24 mouse cellular contexts compared by ENCODE assay signal in the genomic region with DNA sequence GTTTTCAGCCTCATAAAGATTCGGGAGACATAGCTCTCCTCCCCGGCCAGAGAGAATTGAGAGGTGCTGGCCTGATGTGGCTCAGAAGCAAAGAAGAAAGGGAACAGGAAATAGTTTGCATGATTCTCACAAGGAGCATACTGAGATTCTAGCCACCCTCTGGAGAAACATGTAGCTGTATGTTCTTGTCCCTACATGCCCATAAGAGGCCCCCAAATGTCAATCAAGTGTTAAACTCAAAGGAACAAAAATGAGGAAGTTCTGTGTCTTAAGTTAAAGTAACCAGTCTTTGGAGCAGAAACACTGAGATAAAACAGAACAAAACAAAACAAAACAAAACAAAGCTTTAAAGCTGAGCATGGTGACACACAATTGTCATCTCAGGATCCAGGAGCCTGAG. TPM values are rescaled to one million over a fixed set of nuclear protein-coding genes. Genes with fewer than 3 reads are reported as not detected.
DNase-seq lines count a peak whose midpoint lies in the region; ATAC-seq and TF ChIP-seq lines count a peak whose summit lies in the region.
"Had no signal": no experiment of that assay in that cellular context is flagged by ENCODE, and none has a peak within 500 bp of the region (broad histone marks: within the 10 kb centered on the region; RNA-seq: fewer than 3 reads in every experiment).

No protein-coding gene starts in this region.

- DNase-seq in spleen, postnatal 36 days (ENCODE audit: low spot score in 2 of 2): peak; percentile 5 to 9
- no peak for DNase-seq in spleen, adult 12 weeks (ENCODE audit: low spot score)
- DNase-seq in MEL (ENCODE audit: low read depth, low spot score): peak; percentile 62
- DNase-seq in midbrain, embryonic 11.5 days (ENCODE audit: low spot score, missing footprints): no peak
- DNase-seq in frontal cortex, postnatal 25 days (ENCODE audit: low spot score in 2 of 2): no peak
- no peak for DNase-seq in retina, postnatal 1 day
- DNase-seq: adrenal gland, adult 8-10 months; adrenal gland, postnatal 36 days; cerebellum, adult 11-12 months; cerebellum, adult 9-10 months; cerebellum, postnatal 25 days; forebrain, postnatal 0 days; gastrocnemius, postnatal 10 days; heart, postnatal 36 days; kidney, adult 11 months had no signal

- no peaks in the 10 kb centered on the region for H3K79me2 ChIP-seq in MEL (ENCODE audit: control insufficient read depth, insufficient read depth, low read length, poor library complexity)

- H3K4me3 ChIP-seq in MEL (ENCODE audit: control insufficient read depth in 1 of 2, insufficient read depth in 1 of 2, low read depth in 2 of 2, low read length in 2 of 2): no peak overlapping the region
- H3K4me3 ChIP-seq in midbrain, embryonic 11.5 days (ENCODE audit: low read depth, low read length): no peak overlapping the region
- H3K4me3 ChIP-seq in intestine, embryonic 15.5 days (replicated peaks): no peak overlapping the region
- H3K4me3 ChIP-seq: embryonic facial prominence, embryonic 10.5 days; forebrain, embryonic 13.5 days; heart, embryonic 13.5 days; hindbrain, embryonic 12.5 days had no signal

- 85% methylated on average over 2 of the region's 2 CpGs for WGBS in midbrain, embryonic 11.5 days
- 81% methylated on average over 2 of the region's 2 CpGs for WGBS in intestine, embryonic 15.5 days

- no peak overlapping the region for H3K27ac ChIP-seq in MEL (ENCODE audit: control insufficient read depth, low read depth, low read length)
- no peak overlapping the region for H3K27ac ChIP-seq in midbrain, embryonic 11.5 days (ENCODE audit: low read depth, low read length)
- no peak overlapping the region for H3K27ac ChIP-seq in intestine, embryonic 15.5 days
- H3K27ac ChIP-seq: embryonic facial prominence, embryonic 10.5 days; forebrain, embryonic 13.5 days; heart, embryonic 13.5 days; hindbrain, embryonic 12.5 days had no signal

- no peak for TF ChIP-seq POLR2A in MEL (IDR thresholded peaks at IDR 0.05; ENCODE audit: control insufficient read depth in 1 of 2, insufficient read depth in 1 of 2, low read depth in 1 of 2, low read length in 2 of 2, poor library complexity in 1 of 2)

- peak; percentile 79 for ATAC-seq in common myeloid progenitor, adult 5-6 weeks (replicated peaks; ENCODE audit: low read depth, poor library complexity, severe bottlenecking)
- ATAC-seq in midbrain, embryonic 11.5 days (ENCODE audit: low FRiP score): no peak
- no peak for ATAC-seq in intestine, embryonic 15.5 days
- ATAC-seq: CD4-positive, CD25-positive, alpha-beta regulatory T cell, adult 4 months; forebrain, embryonic 13.5 days; forebrain, postnatal 0 days; hindbrain, embryonic 16.5 days; inflammation-experienced regulatory T-cells, adult 6 months had no signal

- no peak overlapping the region for H3K4me2 ChIP-seq in midbrain, embryonic 11.5 days
- H3K4me2 ChIP-seq in intestine, embryonic 15.5 days (replicated peaks): no peak overlapping the region
- H3K4me2 ChIP-seq: forebrain, embryonic 13.5 days; heart, embryonic 13.5 days; hindbrain, embryonic 12.5 days had no signal

- H3K9me3 ChIP-seq in MEL (replicated peaks; ENCODE audit: insufficient read depth, low read length): no peaks in the 10 kb centered on the region
- H3K9me3 ChIP-seq in midbrain, embryonic 11.5 days (ENCODE audit: control insufficient read depth, low read length): no peaks in the 10 kb centered on the region
- no peaks in the 10 kb centered on the region for H3K9me3 ChIP-seq in intestine, embryonic 15.5 days
- H3K9me3 ChIP-seq: embryonic facial prominence, embryonic 10.5 days; forebrain, embryonic 13.5 days; heart, embryonic 13.5 days; hindbrain, embryonic 12.5 days had no signal

- H3K4me1 ChIP-seq in MEL (ENCODE audit: control insufficient read depth in 1 of 2, insufficient read depth in 2 of 2, low read length in 2 of 2): no peaks in the 10 kb centered on the region
- H3K4me1 ChIP-seq in midbrain, embryonic 11.5 days (ENCODE audit: control insufficient read depth, insufficient read depth, low read length): no peaks in the 10 kb centered on the region
- H3K4me1 ChIP-seq in intestine, embryonic 15.5 days (replicated peaks): no peaks in the 10 kb centered on the region
- H3K4me1 ChIP-seq: forebrain, embryonic 13.5 days; heart, embryonic 13.5 days; hindbrain, embryonic 12.5 days had no signal

- 0 out of 4 replicates have a peak, but pooled peaks cover 0 to 2% of the 10 kb centered on the region in 2 experiments for H3K36me3 ChIP-seq in MEL (ENCODE audit: control insufficient read depth in 1 of 2, insufficient read depth in 2 of 2, low read length in 2 of 2)
- H3K36me3 ChIP-seq in midbrain, embryonic 11.5 days (ENCODE audit: control insufficient read depth, insufficient read depth, low read length): no peaks in the 10 kb centered on the region
- H3K36me3 ChIP-seq in intestine, embryonic 15.5 days: no peaks in the 10 kb centered on the region
- H3K36me3 ChIP-seq: embryonic facial prominence, embryonic 10.5 days; heart, embryonic 13.5 days; hindbrain, embryonic 12.5 days had no signal

- TF ChIP-seq CTCF in MEL (IDR thresholded peaks at IDR 0.05 in 2 of 3, conservative IDR thresholded peaks at IDR 0.05 in 1 of 3; ENCODE audit: control insufficient read depth in 1 of 3, insufficient read depth in 1 of 3, low read depth in 2 of 3, low read length in 3 of 3, poor library complexity in 1 of 3, severe bottlenecking in 1 of 3): no peak

- peaks cover 0 to 4% of the 10 kb centered on the region in 2 experiments; a peak in 2 of 4 replicates for H3K27me3 ChIP-seq in MEL (ENCODE audit: control insufficient read depth in 1 of 2, insufficient read depth in 2 of 2, low read length in 2 of 2)
- H3K27me3 ChIP-seq in midbrain, embryonic 11.5 days (ENCODE audit: control insufficient read depth, insufficient read depth, low read length): no peaks in the 10 kb centered on the region
- H3K27me3 ChIP-seq in intestine, embryonic 15.5 days (replicated peaks): no peaks in the 10 kb centered on the region
- H3K27me3 ChIP-seq: forebrain, embryonic 13.5 days; heart, embryonic 13.5 days; hindbrain, embryonic 12.5 days had no signal

- TF ChIP-seq EP300 in MEL (IDR thresholded peaks at IDR 0.05; ENCODE audit: low read depth in 1 of 2, low read length in 2 of 2): peak in 1 of 2 experiments; percentile 47; a peak in 1 of 4 replicates

- no peak for TF ChIP-seq RAD21 in MEL (IDR thresholded peaks at IDR 0.05; ENCODE audit: low read depth, low read length)

- H3K9ac ChIP-seq in MEL (ENCODE audit: control insufficient read depth, low read depth, low read length, poor library complexity, severe bottlenecking): no peak overlapping the region
- H3K9ac ChIP-seq in midbrain, embryonic 11.5 days (ENCODE audit: low read length): no peak overlapping the region
- H3K9ac ChIP-seq in intestine, embryonic 15.5 days: no peak overlapping the region
- H3K9ac ChIP-seq: forebrain, embryonic 13.5 days; forebrain, postnatal 0 days; heart, embryonic 13.5 days; hindbrain, embryonic 12.5 days had no signal

TF ChIP-seq in MEL, 35 proteins besides CTCF, POLR2A, EP300 and RAD21:
- TF ChIP-seq ZKSCAN1 (IDR thresholded peaks at IDR 0.05; ENCODE audit: low read depth, low read length): peak; percentile 68
- no peak for TF ChIP-seq MEF2A (IDR thresholded peaks at IDR 0.05; ENCODE audit: extremely low read depth, insufficient replicate concordance, low read depth, low read length, poor library complexity, severe bottlenecking)
- peak; percentile 42; the same call in 1 of the 2 replicates for TF ChIP-seq MAX (IDR thresholded peaks at IDR 0.05; ENCODE audit: low read length)

RNA-seq across cellular contexts. Expression of a gene that starts 6.8 kb away (rescaled TPM):
- not detected in 2 replicates for total RNA-seq in MEL (2012; rRNA removed)
- polyA plus RNA-seq in MEL (2012; ENCODE audit: insufficient read depth in 1 of 2, insufficient read length in 2 of 2, low read depth in 1 of 2, low replicate concordance in 2 of 2, missing spikeins in 1 of 2): not detected
- not detected in 2 replicates for total RNA-seq in common myeloid progenitor, adult 5-6 weeks (2017)
- polyA plus RNA-seq in midbrain, embryonic 11.5 days (2014; fragmentation: Nextera tagmentation; extraction: Ambion mirVana): 0.05 TPM in 1 of 2 replicates, not detected in the other
- 0.98 and 1.3 TPM in 2 replicates for polyA plus RNA-seq in intestine, embryonic 15.5 days (2015; fragmentation: Nextera tagmentation; extraction: Ambion mirVana)
- total RNA-seq: adrenal gland, postnatal 36 days had no signal
- polyA plus RNA-seq: CD4-positive, CD25-positive, alpha-beta regulatory T cell, adult 4 months; forebrain, embryonic 13.5 days; inflammation-experienced regulatory T-cells, adult 6 months had no signal

Comparison
In these comparisons a context has a peak if more than half of its experiments do, and no peak if none do; other contexts are left out.
1. DNase-seq: peak in spleen, postnatal 36 days (2 of 2) and MEL (single experiment); none in spleen, adult 12 weeks (single experiment), midbrain, embryonic 11.5 days (single experiment), frontal cortex, postnatal 25 days (0 of 2) and retina, postnatal 1 day (single experiment).